Mouse (Mus musculus): ENCODE measurements around the gene Gm20773. TPM values are rescaled to one million over a fixed set of nuclear protein-coding genes. Genes with fewer than 3 reads are reported as not detected.
"Not testable (repeated sequence)": the region's sequence is repeated elsewhere in the genome, so short reads cannot be mapped to it uniquely, and the experiment has no call there.

Gm20773 gene
- not detected in 2 replicates for total RNA-seq (2014; rRNA removed; ENCODE audit: low replicate concordance)
- polyA plus RNA-seq (2015; fragmentation: Nextera tagmentation; extraction: Ambion mirVana) = not detected in 2 replicates

GRCm38 (mm10) chrY:13493726-13494125, at the start of gene Gm20773:
TSS of gene Gm20773 (plus strand) at chrY:13494026.
- not testable (repeated sequence) for H3K4me1 ChIP-seq (ENCODE audit: control insufficient read depth, insufficient read depth); H3K9ac ChIP-seq (replicated peaks; ENCODE audit: low read depth, low read length); H3K9me3 ChIP-seq (replicated peaks; ENCODE audit: control insufficient read depth, low read length); H3K4me2 ChIP-seq (ENCODE audit: low read depth, low read length); DNase-seq (ENCODE audit: low spot score); ATAC-seq (ENCODE audit: insufficient read depth, low read depth); H3K36me3 ChIP-seq (replicated peaks; ENCODE audit: control insufficient read depth, insufficient read depth, low read length); H3K27ac ChIP-seq (ENCODE audit: low read depth); H3K4me3 ChIP-seq (ENCODE audit: low read depth, low read length); H3K27me3 ChIP-seq (ENCODE audit: control insufficient read depth, insufficient read depth, low read length)
- WGBS = no CpG with 5 or more reads among the region's 1 CpGs

DNA sequence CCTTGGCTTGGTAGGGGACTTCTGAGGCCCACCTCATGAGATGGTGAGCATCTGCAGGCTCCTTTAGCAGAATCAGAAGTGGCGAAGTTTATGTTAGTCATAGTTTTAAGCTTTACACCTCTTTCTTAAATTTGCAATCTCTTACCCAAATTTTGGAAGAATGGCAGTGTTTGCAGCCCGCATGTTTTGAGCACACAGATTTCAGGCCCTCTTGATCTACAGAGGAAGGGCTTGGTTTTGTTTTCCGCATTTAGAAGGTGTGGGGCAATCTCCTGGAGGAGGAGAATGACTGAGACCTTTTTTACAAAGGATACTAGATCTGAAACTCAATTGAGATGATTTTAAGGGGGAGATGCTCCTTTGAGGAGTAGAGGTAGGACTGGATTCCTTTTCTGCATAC, 28.3 kb upstream of the Gm20773 start, which contains the start of gene Gm21866:
Gm21866 (minus strand) TSS at position 101 of the 400 bp plus-strand sequence.
- DNase-seq (ENCODE audit: low spot score); H3K27ac ChIP-seq (ENCODE audit: low read depth); H3K4me1 ChIP-seq (ENCODE audit: control insufficient read depth, insufficient read depth); H3K4me3 ChIP-seq (ENCODE audit: low read depth, low read length); H3K27me3 ChIP-seq (ENCODE audit: control insufficient read depth, insufficient read depth, low read length); H3K36me3 ChIP-seq (replicated peaks; ENCODE audit: control insufficient read depth, insufficient read depth, low read length); H3K9me3 ChIP-seq (replicated peaks; ENCODE audit: control insufficient read depth, low read length); ATAC-seq (ENCODE audit: insufficient read depth, low read depth); H3K9ac ChIP-seq (replicated peaks; ENCODE audit: low read depth, low read length); H3K4me2 ChIP-seq (ENCODE audit: low read depth, low read length): not testable (repeated sequence)
- 40% methylated on average over 1 of the region's 3 CpGs for whole genome bisulfite sequencing

Other genes with a start within 250 kb of the Gm20773 start
- gene Gm21440, start 241.6 kb upstream of the Gm20773 start, total RNA-seq (2014; rRNA removed; ENCODE audit: low replicate concordance) = not detected in 2 replicates
- not detected in 2 replicates for gene Gm21440, start 241.6 kb upstream of the Gm20773 start, polyA plus RNA-seq (2015; fragmentation: Nextera tagmentation; extraction: Ambion mirVana)
- not detected in 2 replicates for gene Gm21454, start 241.6 kb upstream of the Gm20773 start, total RNA-seq (2014; rRNA removed; ENCODE audit: low replicate concordance)
- not detected in 2 replicates for gene Gm21454, start 241.6 kb upstream of the Gm20773 start, polyA plus RNA-seq (2015; fragmentation: Nextera tagmentation; extraction: Ambion mirVana)
- gene Gm21725, start 145.0 kb upstream of the Gm20773 start, total RNA-seq (2014; rRNA removed; ENCODE audit: low replicate concordance) = not detected in 2 replicates
- gene Gm21725, start 145.0 kb upstream of the Gm20773 start, polyA plus RNA-seq (2015; fragmentation: Nextera tagmentation; extraction: Ambion mirVana) = not detected in 2 replicates
- not detected in 2 replicates for gene Gm21866, start 28.4 kb upstream of the Gm20773 start, total RNA-seq (2014; rRNA removed; ENCODE audit: low replicate concordance)
- gene Gm21866, start 28.4 kb upstream of the Gm20773 start, polyA plus RNA-seq (2015; fragmentation: Nextera tagmentation; extraction: Ambion mirVana) = not detected in 2 replicates